8 mouse cellular contexts compared by ENCODE assay signal in the genomic region with DNA sequence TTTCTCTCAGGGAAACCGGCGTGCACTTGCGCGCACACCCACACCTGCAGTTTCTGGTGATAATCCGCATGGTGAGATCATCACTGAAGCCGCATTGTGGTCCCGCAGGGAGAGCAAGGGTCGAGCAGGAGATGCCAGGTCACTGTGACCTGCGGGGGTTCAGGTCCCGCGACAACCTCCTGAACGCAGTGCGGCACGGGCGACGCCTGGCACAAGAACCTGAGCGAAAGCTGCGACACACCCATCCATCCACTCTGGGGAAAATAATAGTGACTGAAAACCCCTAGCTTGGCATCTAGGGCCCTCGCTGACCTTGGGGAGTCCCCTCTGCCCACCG. TPM values are rescaled to one million over a fixed set of nuclear protein-coding genes. Genes with fewer than 3 reads are reported as not detected.
DNase-seq lines count a peak whose midpoint lies in the region; ATAC-seq lines count a peak whose summit lies in the region.

No protein-coding gene starts in this region.

- 2% methylated on average over 20 of the region's 20 CpGs for WGBS in lung, embryonic 15.5 days
- 1% methylated on average over 20 of the region's 20 CpGs for WGBS in forebrain, embryonic 16.5 days
- WGBS in liver, embryonic 16.5 days (ENCODE audit: insufficient replicate concordance) = under 1% methylated on average over 20 of the region's 20 CpGs

- H3K4me1 ChIP-seq in lung, embryonic 15.5 days = peaks cover 6% of the 10 kb centered on the region; the same call in 1 of the 2 replicates
- peaks cover 5% of the 10 kb centered on the region; the same call in 1 of the 2 replicates for H3K4me1 ChIP-seq in forebrain, embryonic 16.5 days (replicated peaks; ENCODE audit: control insufficient read depth, insufficient read depth, low read length)
- H3K4me1 ChIP-seq in liver, embryonic 16.5 days (ENCODE audit: control insufficient read depth, low read depth, low read length) = peaks cover 8% of the 10 kb centered on the region

- H3K4me2 ChIP-seq in lung, embryonic 15.5 days = peak overlapping the region; percentile 78
- H3K4me2 ChIP-seq in forebrain, embryonic 16.5 days (ENCODE audit: low read length) = peak overlapping the region; percentile 70
- H3K4me2 ChIP-seq in liver, embryonic 16.5 days (ENCODE audit: low read depth, low read length) = peak overlapping the region; percentile 91

- peak overlapping the region; percentile 75 for H3K4me3 ChIP-seq in lung, embryonic 15.5 days
- H3K4me3 ChIP-seq in forebrain, embryonic 16.5 days (replicated peaks; ENCODE audit: low read length) = peak overlapping the region; percentile 87
- H3K4me3 ChIP-seq in liver, embryonic 16.5 days (ENCODE audit: low read depth, low read length) = peak overlapping the region; percentile 76

- no peaks in the 10 kb centered on the region for H3K36me3 ChIP-seq in lung, embryonic 15.5 days
- no peaks in the 10 kb centered on the region for H3K36me3 ChIP-seq in forebrain, embryonic 16.5 days (ENCODE audit: control insufficient read depth, insufficient read depth)
- no peaks in the 10 kb centered on the region for H3K36me3 ChIP-seq in liver, embryonic 16.5 days (ENCODE audit: control insufficient read depth, insufficient read depth)

- H3K9ac ChIP-seq in lung, embryonic 15.5 days = peak overlapping the region; percentile 71
- H3K9ac ChIP-seq in forebrain, embryonic 16.5 days (replicated peaks; ENCODE audit: low read depth, low read length) = peak overlapping the region; percentile 90
- peak overlapping the region; percentile 67 for H3K9ac ChIP-seq in liver, embryonic 16.5 days (ENCODE audit: low read depth, low read length)

- H3K27ac ChIP-seq in lung, embryonic 15.5 days = peak overlapping the region; percentile 94
- peak overlapping the region; percentile 89 for H3K27ac ChIP-seq in forebrain, embryonic 16.5 days (ENCODE audit: low read length)
- peak overlapping the region; percentile 44 for H3K27ac ChIP-seq in liver, embryonic 16.5 days (ENCODE audit: low read length)

- no peaks in the 10 kb centered on the region for H3K27me3 ChIP-seq in lung, embryonic 15.5 days
- H3K27me3 ChIP-seq in forebrain, embryonic 16.5 days (replicated peaks; ENCODE audit: control insufficient read depth, insufficient read depth, low read length) = no peaks in the 10 kb centered on the region
- H3K27me3 ChIP-seq in liver, embryonic 16.5 days (ENCODE audit: control insufficient read depth, insufficient read depth, low read depth, low read length) = peaks cover 2% of the 10 kb centered on the region; the same call in 1 of the 2 replicates

- DNase-seq in adrenal gland, adult 8-10 months = peak; percentile 19
- DNase-seq in adrenal gland, adult (ENCODE audit: inconsistent age in 2 of 2, low spot score in 1 of 2) = no peak
- DNase-seq in lung, adult 18-20 months = no peak
- DNase-seq in adrenal gland, postnatal 10 days = no peak
- DNase-seq in spleen, postnatal 36 days (ENCODE audit: low spot score in 2 of 2) = no peak

- H3K9me3 ChIP-seq in lung, embryonic 15.5 days = no peaks in the 10 kb centered on the region
- no peaks in the 10 kb centered on the region for H3K9me3 ChIP-seq in forebrain, embryonic 16.5 days (ENCODE audit: control insufficient read depth, low read length)
- no peaks in the 10 kb centered on the region for H3K9me3 ChIP-seq in liver, embryonic 16.5 days (replicated peaks; ENCODE audit: control insufficient read depth, low read length)

- no peak for ATAC-seq in lung, embryonic 15.5 days (ENCODE audit: borderline replicate concordance, extremely low read depth, low FRiP score, low TSS enrichment)
- no peak; the same call in 1 of the 2 replicates for ATAC-seq in forebrain, embryonic 16.5 days
- peak; percentile 30; the same call in 1 of the 2 replicates for ATAC-seq in liver, embryonic 16.5 days (ENCODE audit: low read depth)

RNA-seq across cellular contexts. Expression of a gene that starts 0.9 kb away (rescaled TPM):
- 10 to 100 TPM in 2 of 4 experiments, 1 to 10 TPM in 2; 9.4 to 13.0 (median 10.4) TPM for total RNA-seq in adrenal gland, adult 8-10 months (2022)
- 24.2 and 25.3 TPM in 2 replicates for polyA plus RNA-seq in lung, embryonic 15.5 days (2015; fragmentation: Nextera tagmentation; extraction: Ambion mirVana)
- 56.3 and 72.7 TPM in 2 replicates for polyA plus RNA-seq in forebrain, embryonic 16.5 days (2015; fragmentation: Nextera tagmentation; extraction: Ambion mirVana)
- polyA plus RNA-seq in liver, embryonic 16.5 days (2015; fragmentation: Nextera tagmentation; extraction: Ambion mirVana) = 5.6 and 6.1 TPM in 2 replicates
- total RNA-seq in adrenal gland, postnatal 10 days (2021) = 10 to 100 TPM; 14.6 to 18.7 TPM

RNA-seq across cellular contexts. Expression of a gene that starts 35.0 kb away (rescaled TPM):
- 10 to 100 TPM; 49.8 to 70.1 (median 61.7) TPM for total RNA-seq in adrenal gland, adult 8-10 months (2022)
- 39.8 and 40.8 TPM in 2 replicates for polyA plus RNA-seq in lung, embryonic 15.5 days (2015; fragmentation: Nextera tagmentation; extraction: Ambion mirVana)
- 57.9 and 61.5 TPM in 2 replicates for polyA plus RNA-seq in forebrain, embryonic 16.5 days (2015; fragmentation: Nextera tagmentation; extraction: Ambion mirVana)
- polyA plus RNA-seq in liver, embryonic 16.5 days (2015; fragmentation: Nextera tagmentation; extraction: Ambion mirVana) = 13.6 and 13.7 TPM in 2 replicates
- total RNA-seq in adrenal gland, postnatal 10 days (2021) = 10 to 100 TPM; 39.8 to 46.0 TPM

RNA-seq across cellular contexts. Expression of a gene that starts 47.5 kb away (rescaled TPM):
- 1 to 10 TPM in 1 of 4 experiments, under 1 TPM in 3; 0.15 to 1.3 (median 0.56) TPM for total RNA-seq in adrenal gland, adult 8-10 months (2022)
- polyA plus RNA-seq in lung, embryonic 15.5 days (2015; fragmentation: Nextera tagmentation; extraction: Ambion mirVana) = 1.1 and 2.0 TPM in 2 replicates
- 0.14 and 0.35 TPM in 2 replicates for polyA plus RNA-seq in forebrain, embryonic 16.5 days (2015; fragmentation: Nextera tagmentation; extraction: Ambion mirVana)
- polyA plus RNA-seq in liver, embryonic 16.5 days (2015; fragmentation: Nextera tagmentation; extraction: Ambion mirVana) = 479 and 529 TPM in 2 replicates
- total RNA-seq in adrenal gland, postnatal 10 days (2021) = 100 to 1,000 TPM; 171 to 692 TPM

Comparison
In these comparisons a context has a peak if more than half of its experiments do, and no peak if none do; other contexts are left out.
1. H3K27ac ChIP-seq: peak in every context shown above with its lines; median percentile 94 in lung, embryonic 15.5 days; 89 in forebrain, embryonic 16.5 days; 44 in liver, embryonic 16.5 days.
2. RNA of a gene that starts 47.5 kb away (polyA plus RNA-seq): 479 to 529 TPM in liver, embryonic 16.5 days; 1.1 to 2.0 TPM in lung, embryonic 15.5 days and 0.14 to 0.35 TPM in forebrain, embryonic 16.5 days; every median in the first group is over 100 times any median in the second.
3. Peak in every context shown above with its lines, with median percentiles within 50 percentile points of each other: H3K4me2 ChIP-seq, H3K4me3 ChIP-seq and H3K9ac ChIP-seq.